Mouse (Mus musculus) liver, adult 10 weeks (tissue): ENCODE results near the gene Tmprss4. TPM values are rescaled to one million over a fixed set of nuclear protein-coding genes. Genes with fewer than 3 reads are reported as not detected.

Experiments used
- polyA plus RNA-seq: library from polyadenylated mRNA; stranded (reverse); fragments of 350-450 nt; fragmentation: Illumina TruSeq; extraction: RNeasy Lipid Tissue Mini Kit (QIAGEN cat#74804); gene quantifications from one replicate; pipeline ENCODE4 v1.2.3, GENCODE M21; 2014; ENCODE audit warnings: low read depth, low replicate concordance

Tmprss4 gene
- polyA plus RNA-seq = not detected

DNA sequence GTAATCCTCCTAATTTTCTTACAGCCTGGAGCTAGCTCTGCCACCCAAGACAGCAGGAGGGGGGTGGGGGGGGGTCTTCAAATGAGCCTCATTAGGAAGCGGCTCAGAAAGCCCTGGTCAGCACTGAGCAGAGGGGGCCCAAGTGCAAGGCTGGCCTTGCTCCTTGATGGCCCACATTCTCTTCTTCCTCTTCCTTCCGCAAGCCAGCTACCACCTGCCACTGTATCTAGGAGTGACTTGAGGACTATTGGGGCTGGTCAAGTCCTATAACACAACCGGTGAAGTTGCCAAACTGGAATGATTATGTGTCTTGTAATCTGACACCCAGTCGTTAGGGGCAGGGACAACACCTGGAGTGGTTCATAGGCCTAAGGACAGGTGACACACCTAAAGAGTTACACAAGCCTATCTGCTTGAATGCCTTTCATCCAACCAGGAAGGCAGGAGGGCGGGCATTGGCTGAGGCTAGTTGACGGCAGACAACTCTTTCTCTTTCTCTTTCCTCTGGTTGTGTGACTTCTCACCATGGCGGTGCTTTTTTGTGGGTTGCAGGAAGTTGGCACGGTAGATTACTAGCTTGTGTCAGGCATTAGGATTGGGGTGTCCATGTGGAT lies at the start of gene Tmprss4:
Gene Tmprss4, minus strand, starts transcription at position 296 of the 614 bp plus-strand sequence.

GRCm38 (mm10) chr9:45181770-45182169 lies 22.1 kb downstream of the Tmprss4 start, which contains the start of gene BC049352:
BC049352 (plus strand) TSS chr9:45182007.

DNA sequence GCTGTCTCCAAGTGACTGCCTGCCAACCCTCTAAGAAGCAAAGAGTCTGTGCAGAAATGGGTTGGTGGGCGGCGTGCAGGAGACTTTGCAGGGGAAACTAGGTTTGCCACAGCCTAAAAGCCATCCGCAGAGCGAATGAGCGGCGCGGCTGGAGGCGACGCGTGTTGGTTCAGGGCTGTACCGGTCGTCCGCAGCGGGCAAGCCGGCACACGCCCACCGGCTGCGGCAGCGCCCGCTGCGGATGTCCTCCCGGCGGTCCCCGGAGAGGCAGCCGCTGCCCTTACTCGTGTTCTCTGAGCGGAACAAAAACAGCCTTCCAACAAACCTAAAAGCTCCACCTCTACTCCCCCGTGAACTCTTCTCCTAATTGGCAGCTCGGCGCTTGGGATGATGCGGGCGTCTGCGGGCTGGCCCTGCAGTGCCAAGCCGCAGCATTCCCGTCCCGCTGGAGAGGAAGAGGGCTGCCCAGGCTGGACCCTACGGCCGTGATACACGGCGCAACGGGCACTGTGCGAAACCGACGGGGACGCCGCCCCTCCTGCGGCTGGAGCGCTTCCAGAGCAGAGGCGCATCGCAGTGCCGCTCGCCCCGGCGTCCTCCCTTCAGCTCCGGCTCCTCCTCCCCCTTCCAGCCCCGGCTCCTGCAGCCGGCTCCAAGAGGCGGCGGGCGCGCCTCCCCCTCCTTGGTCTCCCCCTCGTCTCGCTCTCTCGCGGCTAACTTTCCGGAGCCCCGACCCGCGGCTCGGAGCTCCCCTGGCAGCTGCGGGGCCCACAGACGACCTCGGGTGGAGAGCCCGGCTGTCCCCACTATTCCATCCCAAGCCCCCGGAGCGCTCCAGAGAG lies 65.5 kb downstream of the Tmprss4 start, which contains the start of gene Scn4b:
Gene Scn4b, plus strand, starts transcription at position 205 of the 842 bp plus-strand sequence.

Other genes with a start within 250 kb of the Tmprss4 start
- 56.6 TPM for gene Ube4a, start 238.5 kb downstream of the Tmprss4 start, polyA plus RNA-seq
- gene Cd3g, start 223.7 kb downstream of the Tmprss4 start, polyA plus RNA-seq = 1.4 TPM
- gene Cd3d, start 222.3 kb downstream of the Tmprss4 start, polyA plus RNA-seq = 0.24 TPM
- gene Cd3e, start 194.5 kb downstream of the Tmprss4 start, polyA plus RNA-seq = 0.58 TPM
- 49.4 TPM for gene Mpzl2, start 164.3 kb downstream of the Tmprss4 start, polyA plus RNA-seq
- gene Mpzl3, start 148.9 kb downstream of the Tmprss4 start, polyA plus RNA-seq = 9.4 TPM
- 2.9 TPM for gene Jaml, start 124.9 kb downstream of the Tmprss4 start, polyA plus RNA-seq
- gene Scn2b, start 86.3 kb downstream of the Tmprss4 start, polyA plus RNA-seq = not detected
- gene Scn4b, start 65.7 kb downstream of the Tmprss4 start, polyA plus RNA-seq = 0.11 TPM
- not detected for gene BC049352, start 22.1 kb downstream of the Tmprss4 start, polyA plus RNA-seq
- gene Il10ra, start 65.1 kb upstream of the Tmprss4 start, polyA plus RNA-seq = 0.69 TPM
- not detected for gene Tmprss13, start 115.0 kb upstream of the Tmprss4 start, polyA plus RNA-seq
- gene Fxyd6, start 166.1 kb upstream of the Tmprss4 start, polyA plus RNA-seq = not detected
- gene Fxyd2, start 195.6 kb upstream of the Tmprss4 start, polyA plus RNA-seq = not detected
- gene Dscaml1, start 222.5 kb upstream of the Tmprss4 start, polyA plus RNA-seq = not detected